Mouse (Mus musculus) heart, embryonic 14.5 days (tissue): ENCODE data around the gene Cdh13. TPM values are rescaled to one million over a fixed set of nuclear protein-coding genes. Genes with fewer than 3 reads are reported as not detected.
A peak's percentile ranks its signal among the peaks of the same experiment; 100 is the strongest.

Experiments used
- ATAC-seq: fragments of 200-750 bp; cut with Nextera tagmentation; 2 replicates; pipeline ENCODE4 v1.8.0; 2017; ENCODE audit warnings: low read depth, moderate TSS enrichment; ENCODE audit not compliant: insufficient number of reproducible peaks, insufficient read depth, low FRiP score
- H3K27ac ChIP-seq, 2 experiments: fragments of 200-500 bp in 1 of 2; fragments of 300-500 bp in 1 of 2; sonication (generic) in 1 of 2; replicated peaks in 1 of 2; 2 replicates each; pipeline ENCODE4 v1.5.1; 2012 to 2014; ENCODE audit warnings: low read depth in 2 of 2, low read length in 2 of 2, control low read depth in 1 of 2, mild to moderate bottlenecking in 1 of 2, mixed read lengths in 1 of 2; ENCODE audit not compliant: control insufficient read depth in 1 of 2, insufficient read depth in 1 of 2
- H3K27me3 ChIP-seq: fragments of 300-500 bp; sonication (generic); 2 replicates; pipeline ENCODE4 v1.6.1; 2014; ENCODE audit warnings: mild to moderate bottlenecking, low read length, control low read depth; ENCODE audit not compliant: control insufficient read depth, insufficient read depth
- H3K36me3 ChIP-seq: fragments of 300-500 bp; sonication (generic); 2 replicates; pipeline ENCODE4 v1.6.1; 2014; ENCODE audit warnings: mild to moderate bottlenecking, control low read depth, low read length, mixed read lengths; ENCODE audit not compliant: control insufficient read depth, insufficient read depth
- H3K4me1 ChIP-seq, 2 experiments: fragments of 200-500 bp in 1 of 2; fragments of 300-500 bp in 1 of 2; sonication (generic) in 1 of 2; 2 replicates each; pipeline ENCODE4 v1.6.1; 2012 to 2014; ENCODE audit warnings: low read length in 2 of 2, control low read depth in 1 of 2, mixed read lengths in 1 of 2; ENCODE audit not compliant: control insufficient read depth in 2 of 2, insufficient read depth in 2 of 2
- H3K4me2 ChIP-seq: fragments of 300-500 bp; sonication (generic); 2 replicates; pipeline ENCODE4 v1.6.1; 2014; ENCODE audit warnings: mild to moderate bottlenecking, low read length
- H3K4me3 ChIP-seq, 2 experiments: fragments of 200-500 bp in 1 of 2; fragments of 300-500 bp in 1 of 2; sonication (generic) in 1 of 2; 2 replicates each; pipeline ENCODE4 v1.5.1; 2012 to 2014; ENCODE audit warnings: low read length in 2 of 2, mild to moderate bottlenecking in 2 of 2, control low read depth in 1 of 2, low read depth in 1 of 2, moderate library complexity in 1 of 2; ENCODE audit not compliant: control insufficient read depth in 1 of 2, insufficient read depth in 1 of 2
- H3K9ac ChIP-seq: fragments of 300-500 bp; sonication (generic); 2 replicates; pipeline ENCODE4 v1.6.1; 2014; ENCODE audit warnings: mild to moderate bottlenecking, low read length
- H3K9me3 ChIP-seq: fragments of 300-500 bp; sonication (generic); 2 replicates; pipeline ENCODE4 v1.6.1; 2016; ENCODE audit warnings: low read length, control low read depth; ENCODE audit not compliant: control insufficient read depth
- WGBS: fragments of 180-500 bp; shearing (Covaris S2); extraction: QIAGEN DNeasy Blood & Tissue Kit; methylation state at CpG from one replicate; pipeline ENCODE4 v1.1.7; 2014; 5-methylcytosine and 5-hydroxymethylcytosine counted together
- polyA plus RNA-seq: library from polyadenylated mRNA; unstranded; fragments of >200 nt; fragmentation: Nextera tagmentation; extraction: Ambion mirVana; gene quantifications from 2 replicates; pipeline ENCODE4 v1.2.1, GENCODE M21; 2014

The Cdh13 gene
- polyA plus RNA-seq, 1 experiment from 2014 or later: 94.9 TPM

DNA sequence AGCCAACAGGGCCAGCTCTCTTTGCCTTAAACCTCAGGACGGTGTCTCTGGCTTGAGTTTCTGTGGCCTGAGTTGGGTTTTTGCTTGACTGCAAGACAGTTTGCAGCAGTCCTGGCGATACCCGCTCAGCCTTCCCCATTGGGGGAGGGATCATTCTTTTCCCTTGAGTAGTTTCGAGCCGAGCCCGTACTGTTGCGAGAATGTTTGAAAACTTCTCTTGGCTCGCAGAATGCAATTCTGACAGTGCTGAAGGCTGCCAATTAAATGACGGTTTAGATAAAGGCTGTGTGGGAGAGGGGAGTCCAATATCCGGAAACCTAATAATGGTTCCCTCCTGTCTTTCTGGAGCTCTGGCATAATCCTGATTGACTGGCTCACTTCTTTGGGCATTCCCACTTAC lies 23.4 kb downstream of the Cdh13 start:
- no peak overlapping the region for H3K27ac ChIP-seq
- H3K27me3 ChIP-seq: no peaks in the 10 kb centered on the region
- ATAC-seq: no peak
- H3K36me3 ChIP-seq: no peaks in the 10 kb centered on the region
- H3K4me1 ChIP-seq: no peaks in the 10 kb centered on the region
- H3K4me3 ChIP-seq: no peak overlapping the region
- no peaks in the 10 kb centered on the region for H3K9me3 ChIP-seq
- no peak overlapping the region for H3K4me2 ChIP-seq
- WGBS: 66% methylated on average over 10 of the region's 10 CpGs
- H3K9ac ChIP-seq: no peak overlapping the region

GRCm38 (mm10) chr8:118309106-118309505 lies 25.6 kb downstream of the Cdh13 start:
- Histone ChIP-seq H3K9me3 (no peaks in the 10 kb centered on the region), H3K36me3 (no peaks in the 10 kb centered on the region), H3K9ac (no peak overlapping the region), H3K4me1 (no peaks in the 10 kb centered on the region; a peak in 1 of 4 replicates), H3K4me3 (no peak overlapping the region), H3K27ac (no peak overlapping the region), H3K4me2 (no peak overlapping the region), H3K27me3 (no peaks in the 10 kb centered on the region)
- WGBS: 69% methylated on average over 3 of the region's 3 CpGs
- no peak for ATAC-seq

GRCm38 (mm10) chr8:118313426-118314187 lies 30.1 kb downstream of the Cdh13 start:
- Histone ChIP-seq H3K4me3 (no peak overlapping the region), H3K27ac (no peak overlapping the region), H3K9me3 (no peaks in the 10 kb centered on the region), H3K27me3 (no peaks in the 10 kb centered on the region), H3K36me3 (peaks cover 15% of the 10 kb centered on the region; the same call in 1 of the 2 replicates), H3K4me2 (no peak overlapping the region), H3K9ac (no peak overlapping the region), H3K4me1 (peaks cover 5 to 6% of the 10 kb centered on the region in 2 experiments; a peak in 2 of 4 replicates)
- ATAC-seq: no peak
- WGBS: 88% methylated on average over 17 of the region's 17 CpGs

DNA sequence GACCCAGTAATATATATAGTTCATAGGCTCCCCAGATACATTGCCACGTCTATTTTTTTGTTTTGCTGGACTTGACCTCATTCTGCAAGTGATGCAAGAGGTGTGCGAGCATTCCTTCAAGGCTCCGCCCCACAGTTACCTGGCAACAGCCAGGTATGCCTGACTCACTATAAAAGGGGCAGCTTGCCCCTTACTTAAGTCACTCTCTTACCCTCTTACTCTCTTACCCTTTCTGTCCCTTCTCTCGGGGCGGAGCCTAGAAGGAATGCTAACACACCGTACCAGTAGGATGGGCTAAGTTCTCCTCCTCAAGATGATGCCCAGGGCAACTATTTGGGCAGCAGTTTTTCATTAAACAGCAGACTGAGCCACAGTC lies 30.6 kb downstream of the Cdh13 start:
- no peak for ATAC-seq

GRCm38 (mm10) chr8:118314932-118315331 lies 31.4 kb downstream of the Cdh13 start:
- WGBS: 30% methylated on average over 7 of the region's 7 CpGs
- Histone ChIP-seq H3K36me3 (peaks cover 15% of the 10 kb centered on the region; the same call in 1 of the 2 replicates), H3K9me3 (no peaks in the 10 kb centered on the region), H3K4me3 (no peak overlapping the region), H3K4me2 (no peak overlapping the region), H3K27ac (no peak overlapping the region), H3K4me1 (peaks cover 5 to 6% of the 10 kb centered on the region in 2 experiments; a peak in 2 of 4 replicates), H3K9ac (no peak overlapping the region), H3K27me3 (no peaks in the 10 kb centered on the region)
- peak; percentile 38; the same call in 1 of the 2 replicates for ATAC-seq

More for the DNA sequence above, 30.6 kb downstream of the Cdh13 start:
- peaks cover 15% of the 10 kb centered on the region; the same call in 1 of the 2 replicates for H3K36me3 ChIP-seq
- 81% methylated on average over 6 of the region's 6 CpGs for WGBS
- no peak overlapping the region for H3K4me3 ChIP-seq
- no peak overlapping the region for H3K27ac ChIP-seq
- peaks cover 5 to 6% of the 10 kb centered on the region in 2 experiments; a peak in 2 of 4 replicates for H3K4me1 ChIP-seq
- H3K27me3 ChIP-seq: no peaks in the 10 kb centered on the region
- no peak overlapping the region for H3K9ac ChIP-seq
- no peak overlapping the region for H3K4me2 ChIP-seq
- no peaks in the 10 kb centered on the region for H3K9me3 ChIP-seq

- Histone ChIP-seq H3K27ac (no peak overlapping the region), H3K9me3 (no peaks in the 10 kb centered on the region), H3K4me2 (no peak overlapping the region), H3K4me1 (peaks cover 5 to 6% of the 10 kb centered on the region in 2 experiments; a peak in 2 of 4 replicates), H3K9ac (no peak overlapping the region), H3K4me3 (no peak overlapping the region), H3K36me3 (peaks cover 15% of the 10 kb centered on the region; the same call in 1 of the 2 replicates), H3K27me3 (no peaks in the 10 kb centered on the region)
- 89% methylated on average over 12 of the region's 12 CpGs for whole genome bisulfite sequencing
- no peak for ATAC-seq
These were observed 32.9 kb downstream of the Cdh13 start for GRCm38 (mm10) chr8:118316440-118316839.

DNA sequence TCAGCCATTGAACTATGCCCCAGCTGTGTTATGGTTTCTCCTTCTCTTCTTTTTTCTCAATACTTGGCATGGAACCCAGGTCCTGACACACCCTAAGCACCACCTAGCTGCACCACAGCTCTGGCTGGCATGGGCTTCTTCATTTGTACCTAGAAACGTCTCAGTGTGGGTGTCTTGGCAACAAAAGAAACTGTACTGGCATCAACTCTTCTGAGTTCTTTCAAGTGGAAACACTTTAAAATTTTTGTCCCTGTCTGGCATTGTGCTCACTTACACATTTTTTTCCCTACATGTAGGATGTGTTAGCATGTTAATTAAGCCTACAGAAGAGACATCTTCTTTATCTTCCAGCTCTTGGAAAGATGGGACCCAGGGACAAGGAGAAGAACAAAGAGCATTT lies 37.0 kb downstream of the Cdh13 start:
- WGBS: 70% methylated on average over 1 of the region's 1 CpGs
- Histone ChIP-seq H3K4me2 (no peak overlapping the region), H3K27me3 (no peaks in the 10 kb centered on the region), H3K9ac (no peak overlapping the region), H3K4me3 (no peak overlapping the region), H3K4me1 (no peaks in the 10 kb centered on the region), H3K27ac (no peak overlapping the region), H3K36me3 (peaks cover 15% of the 10 kb centered on the region; the same call in 1 of the 2 replicates), H3K9me3 (no peaks in the 10 kb centered on the region)
- no peak for ATAC-seq
